Mouse (Mus musculus): ENCODE measurements around the gene Olfr742. TPM values are rescaled to one million over a fixed set of nuclear protein-coding genes. Genes with fewer than 3 reads are reported as not detected.

Gene Olfr742
- polyA plus RNA-seq (2015; fragmentation: Nextera tagmentation; extraction: Ambion mirVana): not detected in 2 replicates

GRCm38 (mm10) chr14:50503300-50503699, at the start of gene Olfr742:
Olfr742 (plus strand) TSS chr14:50503600.
- no peaks in the 10 kb centered on the region for H3K9me3 ChIP-seq (ENCODE audit: low read length)
- DNase-seq (no peak), ATAC-seq (no peak)
- WGBS (ENCODE audit: insufficient replicate concordance): 45% methylated on average over 2 of the region's 2 CpGs
- no peaks in the 10 kb centered on the region for H3K4me1 ChIP-seq (ENCODE audit: insufficient read depth)
- TF ChIP-seq CTCF (IDR thresholded peaks at IDR 0.05; ENCODE audit: low read depth) (no peak), EP300 (IDR thresholded peaks at IDR 0.05; ENCODE audit: low read depth) (no peak)
- H3K27me3 ChIP-seq (ENCODE audit: insufficient read depth, low read length): no peaks in the 10 kb centered on the region
- H3K27ac ChIP-seq (ENCODE audit: low read depth): no peak within 1 kb of the TSS
- H3K36me3 ChIP-seq (replicated peaks; ENCODE audit: insufficient read depth, low read length): no peaks in the 10 kb centered on the region
- H3K4me2 ChIP-seq (ENCODE audit: low read depth, low read length): no peak within 1 kb of the TSS
- no peak within 1 kb of the TSS for H3K9ac ChIP-seq (replicated peaks)
- no peak within 1 kb of the TSS for H3K4me3 ChIP-seq (ENCODE audit: low read depth, low read length)

- Histone ChIP-seq H3K9ac (replicated peaks) (no peak within 1 kb of the TSS), H3K27me3 (ENCODE audit: insufficient read depth, low read length) (no peaks in the 10 kb centered on the region), H3K9me3 (ENCODE audit: low read length) (no peaks in the 10 kb centered on the region), H3K27ac (ENCODE audit: low read depth) (no peak within 1 kb of the TSS), H3K36me3 (replicated peaks; ENCODE audit: insufficient read depth, low read length) (no peaks in the 10 kb centered on the region), H3K4me3 (ENCODE audit: low read depth, low read length) (no peak within 1 kb of the TSS), H3K4me2 (ENCODE audit: low read depth, low read length) (no peak within 1 kb of the TSS), H3K4me1 (ENCODE audit: insufficient read depth) (no peaks in the 10 kb centered on the region)
- TF ChIP-seq EP300 (IDR thresholded peaks at IDR 0.05; ENCODE audit: low read depth): no peak
- TF ChIP-seq CTCF (IDR thresholded peaks at IDR 0.05; ENCODE audit: low read depth): no peak
- DNase-seq: no peak
- WGBS (ENCODE audit: insufficient replicate concordance): 60% methylated on average over 2 of the region's 2 CpGs
- ATAC-seq: no peak
Measured at GRCm38 (mm10) chr14:50472438-50472837, 31.0 kb upstream of the Olfr742 start, which contains the start of gene Olfr741. Olfr741 (plus strand) TSS chr14:50472738.

GRCm38 (mm10) chr14:50478406-50478805, 25.0 kb upstream of the Olfr742 start:
- Histone ChIP-seq H3K4me2 (ENCODE audit: low read depth, low read length) (no peak overlapping the region), H3K9ac (replicated peaks) (no peak overlapping the region), H3K4me1 (ENCODE audit: insufficient read depth) (no peaks in the 10 kb centered on the region), H3K36me3 (replicated peaks; ENCODE audit: insufficient read depth, low read length) (no peaks in the 10 kb centered on the region), H3K27me3 (ENCODE audit: insufficient read depth, low read length) (no peaks in the 10 kb centered on the region), H3K27ac (ENCODE audit: low read depth) (no peak overlapping the region), H3K4me3 (ENCODE audit: low read depth, low read length) (no peak overlapping the region), H3K9me3 (ENCODE audit: low read length) (no peaks in the 10 kb centered on the region)
- ATAC-seq: no peak
- WGBS (ENCODE audit: insufficient replicate concordance): 61% methylated on average over 2 of the region's 2 CpGs
- no peak for DNase-seq
- TF ChIP-seq EP300 (IDR thresholded peaks at IDR 0.05; ENCODE audit: low read depth) (no peak), CTCF (IDR thresholded peaks at IDR 0.05; ENCODE audit: low read depth) (no peak)

- H3K27me3 ChIP-seq (ENCODE audit: insufficient read depth, low read length): no peaks in the 10 kb centered on the region
- no peak within 1 kb of the TSS for H3K4me2 ChIP-seq (ENCODE audit: low read depth, low read length)
- H3K4me1 ChIP-seq (ENCODE audit: insufficient read depth): no peaks in the 10 kb centered on the region
- no peak within 1 kb of the TSS for H3K27ac ChIP-seq (ENCODE audit: low read depth)
- H3K4me3 ChIP-seq (ENCODE audit: low read depth, low read length): no peak within 1 kb of the TSS
- TF ChIP-seq EP300 (IDR thresholded peaks at IDR 0.05; ENCODE audit: low read depth) (no peak), CTCF (IDR thresholded peaks at IDR 0.05; ENCODE audit: low read depth) (no peak)
- ATAC-seq (no peak), DNase-seq (no peak)
- H3K9ac ChIP-seq (replicated peaks): no peak within 1 kb of the TSS
- no peaks in the 10 kb centered on the region for H3K36me3 ChIP-seq (replicated peaks; ENCODE audit: insufficient read depth, low read length)
- H3K9me3 ChIP-seq (ENCODE audit: low read length): no peaks in the 10 kb centered on the region
Measured at GRCm38 (mm10) chr14:50521539-50521938, 18.1 kb downstream of the Olfr742 start, which contains the start of gene Olfr743. Olfr743 (plus strand) TSS chr14:50521839.

- DNase-seq (no peak), ATAC-seq (no peak)
- WGBS (ENCODE audit: insufficient replicate concordance): 90% methylated on average over 2 of the region's 2 CpGs
Measured at GRCm38 (mm10) chr14:50552734-50553133, 49.3 kb downstream of the Olfr742 start.

More at GRCm38 (mm10) chr14:50552734-50553133, 49.3 kb downstream of the Olfr742 start:
- no peak overlapping the region for H3K27ac ChIP-seq (ENCODE audit: low read depth)
- H3K9ac ChIP-seq (replicated peaks): no peak overlapping the region
- H3K4me2 ChIP-seq (ENCODE audit: low read depth, low read length): no peak overlapping the region
- no peaks in the 10 kb centered on the region for H3K36me3 ChIP-seq (replicated peaks; ENCODE audit: insufficient read depth, low read length)
- H3K27me3 ChIP-seq (ENCODE audit: insufficient read depth, low read length): no peaks in the 10 kb centered on the region
- TF ChIP-seq EP300 (IDR thresholded peaks at IDR 0.05; ENCODE audit: low read depth) (no peak), CTCF (IDR thresholded peaks at IDR 0.05; ENCODE audit: low read depth) (no peak)
- H3K4me1 ChIP-seq (ENCODE audit: insufficient read depth): no peaks in the 10 kb centered on the region
- no peak overlapping the region for H3K4me3 ChIP-seq (ENCODE audit: low read depth, low read length)
- no peaks in the 10 kb centered on the region for H3K9me3 ChIP-seq (ENCODE audit: low read length)

Other genes starting within 250 kb of the Olfr742 start
- gene Olfr732, start 219.4 kb upstream of the Olfr742 start, polyA plus RNA-seq (2015; fragmentation: Nextera tagmentation; extraction: Ambion mirVana): not detected in 2 replicates
- not detected in 2 replicates for gene Olfr733, start 202.1 kb upstream of the Olfr742 start, polyA plus RNA-seq (2015; fragmentation: Nextera tagmentation; extraction: Ambion mirVana)
- not detected in 2 replicates for gene Olfr734, start 176.8 kb upstream of the Olfr742 start, polyA plus RNA-seq (2015; fragmentation: Nextera tagmentation; extraction: Ambion mirVana)
- gene Olfr735, start 154.7 kb upstream of the Olfr742 start, polyA plus RNA-seq (2015; fragmentation: Nextera tagmentation; extraction: Ambion mirVana): 0.04 TPM in 1 of 2 replicates, not detected in the other
- 0.20 and 0.27 TPM in 2 replicates for gene Tlr11, start 145.7 kb upstream of the Olfr742 start, polyA plus RNA-seq (2015; fragmentation: Nextera tagmentation; extraction: Ambion mirVana)
- not detected in 2 replicates for gene Olfr736, start 122.4 kb upstream of the Olfr742 start, polyA plus RNA-seq (2015; fragmentation: Nextera tagmentation; extraction: Ambion mirVana)
- not detected in 2 replicates for gene Olfr738, start 96.0 kb upstream of the Olfr742 start, polyA plus RNA-seq (2015; fragmentation: Nextera tagmentation; extraction: Ambion mirVana)
- not detected in 2 replicates for gene Olfr739, start 85.0 kb upstream of the Olfr742 start, polyA plus RNA-seq (2015; fragmentation: Nextera tagmentation; extraction: Ambion mirVana)
- not detected in 2 replicates for gene Olfr740, start 58.1 kb upstream of the Olfr742 start, polyA plus RNA-seq (2015; fragmentation: Nextera tagmentation; extraction: Ambion mirVana)
- gene Olfr741, start 30.9 kb upstream of the Olfr742 start, polyA plus RNA-seq (2015; fragmentation: Nextera tagmentation; extraction: Ambion mirVana): not detected in 2 replicates
- not detected in 2 replicates for gene Olfr743, start 18.2 kb downstream of the Olfr742 start, polyA plus RNA-seq (2015; fragmentation: Nextera tagmentation; extraction: Ambion mirVana)
- gene Olfr744, start 111.3 kb downstream of the Olfr742 start, polyA plus RNA-seq (2015; fragmentation: Nextera tagmentation; extraction: Ambion mirVana): not detected in 2 replicates
- not detected in 2 replicates for gene Olfr745, start 135.8 kb downstream of the Olfr742 start, polyA plus RNA-seq (2015; fragmentation: Nextera tagmentation; extraction: Ambion mirVana)
- gene Olfr746, start 143.5 kb downstream of the Olfr742 start, polyA plus RNA-seq (2015; fragmentation: Nextera tagmentation; extraction: Ambion mirVana): not detected in 2 replicates
- not detected in 2 replicates for gene Olfr747, start 189.6 kb downstream of the Olfr742 start, polyA plus RNA-seq (2015; fragmentation: Nextera tagmentation; extraction: Ambion mirVana)
- not detected in 2 replicates for gene Olfr748, start 203.8 kb downstream of the Olfr742 start, polyA plus RNA-seq (2015; fragmentation: Nextera tagmentation; extraction: Ambion mirVana)
- gene Olfr749, start 241.5 kb downstream of the Olfr742 start, polyA plus RNA-seq (2015; fragmentation: Nextera tagmentation; extraction: Ambion mirVana): not detected in 2 replicates

All from liver, postnatal 0 days (tissue).